Mouse (Mus musculus): ENCODE measurements around the gene Gm11127.
"Not testable (repeated sequence)": the region's sequence is repeated elsewhere in the genome, so short reads cannot be mapped to it uniquely, and the experiment has no call there.

DNA sequence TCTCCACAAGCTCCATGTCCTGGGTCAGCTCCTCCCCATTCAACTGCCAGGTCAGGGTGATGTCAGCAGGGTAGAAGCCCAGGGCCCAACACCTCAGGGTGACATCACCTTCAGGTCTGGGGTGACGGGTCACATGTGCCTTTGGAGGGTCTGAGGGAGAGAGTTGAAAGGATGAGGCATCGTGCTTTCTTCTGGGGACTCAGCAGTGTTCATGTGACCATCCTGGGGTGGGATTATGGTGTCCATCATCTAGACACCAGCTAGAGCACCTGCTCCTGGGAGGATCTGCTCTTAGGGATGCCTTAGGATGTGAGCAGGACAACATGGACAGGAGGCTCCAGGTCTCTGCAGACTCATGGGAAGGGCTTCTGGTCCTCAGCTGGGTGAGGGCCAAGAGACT lies 17.6 kb downstream of the Gm11127 start:
- not testable (repeated sequence) for TF ChIP-seq POLR2A (IDR thresholded peaks at IDR 0.05; ENCODE audit: insufficient read depth, low read length); EP300 (IDR thresholded peaks at IDR 0.05; ENCODE audit: insufficient read depth, low read depth, low read length)
